Mouse (Mus musculus) small intestine, adult 2 months (tissue): ENCODE measurements at regions not wholly inside any gene's neighbourhood (a gene's known extent, or its start where the extent isn't known, plus 50 kb on each side); places are given as distances from the start of the nearest gene placed in this dataset.

Source experiments
- H3K27ac ChIP-seq: fragments of 200-500 bp; 2 replicates; pipeline ENCODE4 v1.5.1; 2012; ENCODE audit warnings: low read depth, low read length, control low read depth, inconsistent platforms; ENCODE audit not compliant: insufficient read depth
- H3K27me3 ChIP-seq: fragments of 200-500 bp; 2 replicates; pipeline ENCODE4 v1.6.1; 2012; ENCODE audit warnings: mild to moderate bottlenecking, moderate library complexity, low read length, inconsistent platforms; ENCODE audit not compliant: control insufficient read depth, insufficient read depth
- H3K36me3 ChIP-seq: fragments of 200-500 bp; 2 replicates; pipeline ENCODE4 v1.6.1; 2012; ENCODE audit warnings: mild to moderate bottlenecking, low read length, control low read depth, inconsistent platforms; ENCODE audit not compliant: control insufficient read depth, insufficient read depth
- H3K4me1 ChIP-seq: fragments of 200-500 bp; 2 replicates; pipeline ENCODE4 v1.6.1; 2012; ENCODE audit warnings: low read length, inconsistent platforms, mixed read lengths; ENCODE audit not compliant: control insufficient read depth, insufficient read depth, insufficient read length
- H3K4me3 ChIP-seq: fragments of 200-500 bp; 2 replicates; pipeline ENCODE4 v1.5.1; 2012; ENCODE audit warnings: low read depth, mild to moderate bottlenecking, control low read depth, inconsistent platforms, low read length, moderate library complexity
- CTCF ChIP-seq: fragments of 200-500 bp; IDR thresholded peaks from 2 replicates; pipeline ENCODE4 v1.5.1; 2012; ENCODE audit warnings: low read depth, mild to moderate bottlenecking, control low read depth, inconsistent platforms, low read length, moderate library complexity, mixed read lengths; ENCODE audit not compliant: insufficient replicate concordance, insufficient read length; ENCODE audit errors: extremely low read depth
- POLR2A ChIP-seq: fragments of 200-500 bp; IDR thresholded peaks from 2 replicates; pipeline ENCODE4 v1.6.1; 2012; ENCODE audit warnings: low read depth, mild to moderate bottlenecking, control low read depth, inconsistent platforms, low read length, moderate library complexity
- WGBS: fragments of 180-500 bp; shearing (Covaris S2); methylation state at CpG from one replicate; pipeline ENCODE4 v1.1.7; 2018; 5-methylcytosine and 5-hydroxymethylcytosine counted together

GRCm38 (mm10) chr12:25444355-25444754 is 347.4 kb upstream of the Id2 start:
- WGBS, result 42% methylated on average over 2 of the region's 2 CpGs
- Histone ChIP-seq H3K27me3 (no peaks in the 10 kb centered on the region), H3K4me3 (no peak overlapping the region), H3K4me1 (no peaks in the 10 kb centered on the region), H3K27ac (no peak overlapping the region), H3K36me3 (no peaks in the 10 kb centered on the region)
- TF ChIP-seq POLR2A (no peak), CTCF (no peak)

GRCm38 (mm10) chr12:25439029-25439551 is 342.1 kb upstream of the Id2 start:
- Histone ChIP-seq H3K36me3 (no peaks in the 10 kb centered on the region), H3K4me1 (no peaks in the 10 kb centered on the region), H3K4me3 (no peak overlapping the region), H3K27me3 (no peaks in the 10 kb centered on the region), H3K27ac (no peak overlapping the region)
- WGBS, result 88% methylated on average over 7 of the region's 7 CpGs
- TF ChIP-seq CTCF (no peak), POLR2A (no peak)

GRCm38 (mm10) chr12:25438217-25439028 is 341.5 kb upstream of the Id2 start:
- no peak overlapping the region for H3K27ac ChIP-seq
- TF ChIP-seq POLR2A, result no peak
- H3K4me1 ChIP-seq, result no peaks in the 10 kb centered on the region
- H3K4me3 ChIP-seq, result no peak overlapping the region
- 61% methylated on average over 8 of the region's 8 CpGs for WGBS
- no peaks in the 10 kb centered on the region for H3K27me3 ChIP-seq
- no peaks in the 10 kb centered on the region for H3K36me3 ChIP-seq

GRCm38 (mm10) chr12:25437556-25437955 is 340.6 kb upstream of the Id2 start:
- TF ChIP-seq CTCF, result no peak
- no peak for TF ChIP-seq POLR2A
- no peaks in the 10 kb centered on the region for H3K36me3 ChIP-seq
- H3K4me3 ChIP-seq, result no peak overlapping the region
- no peaks in the 10 kb centered on the region for H3K4me1 ChIP-seq
- WGBS, result 61% methylated on average over 4 of the region's 4 CpGs
- H3K27ac ChIP-seq, result no peak overlapping the region
- H3K27me3 ChIP-seq, result no peaks in the 10 kb centered on the region

DNA sequence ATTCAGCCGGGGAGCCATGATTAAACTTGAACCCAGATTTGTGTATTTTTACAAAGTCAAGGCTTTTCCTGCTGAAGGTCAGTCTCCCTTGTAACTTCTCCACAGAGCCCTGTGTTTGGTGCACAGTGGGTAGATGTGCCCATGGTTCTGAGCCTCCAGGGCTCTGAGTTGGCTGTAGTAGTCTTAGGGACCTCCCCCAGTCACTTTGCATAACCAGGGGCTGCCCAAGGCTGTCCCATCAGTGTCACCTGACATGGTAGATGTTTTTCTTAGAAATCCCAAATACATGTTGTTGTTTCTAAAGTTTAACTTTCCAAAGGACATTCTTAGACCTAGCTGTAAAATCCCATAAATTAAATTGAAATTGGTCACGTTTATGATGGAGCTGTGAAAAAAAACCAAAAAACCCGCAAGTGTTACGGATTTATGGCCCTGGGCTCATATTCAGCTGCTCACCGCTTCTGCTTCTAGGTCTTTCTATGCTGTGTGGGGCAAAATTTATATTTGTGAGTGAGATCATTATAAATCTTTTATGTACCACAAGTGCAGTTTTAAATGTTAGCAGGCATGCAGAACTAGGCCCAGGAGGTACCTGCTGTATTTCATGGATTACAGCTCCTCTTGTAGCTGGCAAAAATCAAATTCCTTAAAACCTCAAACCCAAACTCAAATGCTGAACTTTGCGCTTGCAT is 339.4 kb upstream of the Id2 start:
- TF ChIP-seq POLR2A (no peak), CTCF (no peak)
- H3K27ac ChIP-seq, result no peak overlapping the region
- WGBS, result 87% methylated on average over 6 of the region's 6 CpGs
- no peak overlapping the region for H3K4me3 ChIP-seq
- no peaks in the 10 kb centered on the region for H3K4me1 ChIP-seq
- H3K36me3 ChIP-seq, result no peaks in the 10 kb centered on the region
- H3K27me3 ChIP-seq, result no peaks in the 10 kb centered on the region

GRCm38 (mm10) chr12:25432796-25433195 is 335.9 kb upstream of the Id2 start:
- Histone ChIP-seq H3K27me3 (no peaks in the 10 kb centered on the region), H3K36me3 (no peaks in the 10 kb centered on the region), H3K4me1 (no peaks in the 10 kb centered on the region), H3K27ac (no peak overlapping the region), H3K4me3 (no peak overlapping the region)
- TF ChIP-seq POLR2A, result no peak
- no peak for TF ChIP-seq CTCF
- 88% methylated on average over 6 of the region's 6 CpGs for WGBS

DNA sequence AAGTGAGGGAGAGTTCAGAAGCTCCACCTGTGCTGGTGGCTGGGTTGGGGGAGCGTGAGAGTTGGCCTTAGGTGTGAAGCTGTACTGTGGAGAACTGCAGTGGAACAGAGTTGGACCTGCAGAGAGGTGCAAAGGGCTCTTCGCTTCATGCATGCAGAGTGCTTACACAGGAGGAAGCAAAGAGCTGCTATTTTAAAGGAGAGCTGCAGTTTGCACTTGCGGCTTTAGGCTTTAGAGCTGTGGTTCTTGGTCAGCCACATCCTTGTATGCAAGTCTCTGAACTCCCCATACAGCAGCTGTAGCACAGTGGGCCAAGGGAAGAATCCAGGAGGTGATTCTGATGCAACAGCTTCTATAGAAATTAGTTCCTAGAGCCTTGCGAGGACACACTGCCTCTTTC is 334.0 kb upstream of the Id2 start:
- Histone ChIP-seq H3K4me3 (no peak overlapping the region), H3K36me3 (no peaks in the 10 kb centered on the region), H3K27ac (no peak overlapping the region), H3K27me3 (no peaks in the 10 kb centered on the region), H3K4me1 (no peaks in the 10 kb centered on the region)
- 83% methylated on average over 4 of the region's 4 CpGs for WGBS
- TF ChIP-seq CTCF, result no peak
